Mouse (Mus musculus) heart, embryonic 11.5 days (tissue): Measurements from ENCODE around the gene Kcnn3. TPM values are rescaled to one million over a fixed set of nuclear protein-coding genes. Genes with fewer than 3 reads are reported as not detected.

ENCODE experiments used
- ATAC-seq: fragments of 200-750 bp; cut with Nextera tagmentation; replicated peaks from 2 replicates; pipeline ENCODE4 v1.8.0; 2017; ENCODE audit warnings: moderate library complexity; ENCODE audit not compliant: insufficient number of reproducible peaks, low FRiP score, low TSS enrichment
- H3K27ac ChIP-seq: fragments of 300-500 bp; sonication (generic); 2 replicates; pipeline ENCODE4 v1.5.1; 2014; ENCODE audit warnings: mild to moderate bottlenecking, low read depth, low read length
- H3K27me3 ChIP-seq: fragments of 300-500 bp; sonication (generic); 2 replicates; pipeline ENCODE4 v1.6.1; 2014; ENCODE audit warnings: mild to moderate bottlenecking, low read length, mixed read lengths; ENCODE audit not compliant: control insufficient read depth, insufficient read depth
- H3K36me3 ChIP-seq: fragments of 300-500 bp; sonication (generic); 2 replicates; pipeline ENCODE4 v1.6.1; 2014; ENCODE audit warnings: mild to moderate bottlenecking, low read length, moderate library complexity, mixed read lengths; ENCODE audit not compliant: control insufficient read depth, insufficient read depth
- H3K4me1 ChIP-seq: fragments of 300-500 bp; sonication (generic); 2 replicates; pipeline ENCODE4 v1.6.1; 2014; ENCODE audit warnings: low read length; ENCODE audit not compliant: control insufficient read depth, insufficient read depth
- H3K4me2 ChIP-seq: fragments of 300-500 bp; sonication (generic); 2 replicates; pipeline ENCODE4 v1.6.1; 2014; ENCODE audit warnings: mild to moderate bottlenecking, moderate library complexity
- H3K4me3 ChIP-seq: fragments of 300-500 bp; sonication (generic); 2 replicates; pipeline ENCODE4 v1.5.1; 2014; ENCODE audit warnings: low read depth, low read length
- H3K9ac ChIP-seq: fragments of 300-500 bp; sonication (generic); 2 replicates; pipeline ENCODE4 v1.6.1; 2014; ENCODE audit warnings: mild to moderate bottlenecking, low read depth, low read length, moderate library complexity
- H3K9me3 ChIP-seq: fragments of 300-500 bp; sonication (generic); replicated peaks from 2 replicates; pipeline ENCODE4 v1.6.1; 2016; ENCODE audit warnings: low read length; ENCODE audit not compliant: control insufficient read depth
- WGBS: fragments of 180-500 bp; shearing (Covaris S2); extraction: QIAGEN DNeasy Blood & Tissue Kit; methylation state at CpG from one replicate; pipeline ENCODE4 v1.1.7; 2014; ENCODE audit not compliant: insufficient replicate concordance; 5-methylcytosine and 5-hydroxymethylcytosine counted together
- polyA plus RNA-seq: library from polyadenylated mRNA; unstranded; fragments of >200 nt; fragmentation: Nextera tagmentation; extraction: Ambion mirVana; gene quantifications from 2 replicates; pipeline ENCODE4 v1.2.1, GENCODE M21; 2014

The Kcnn3 gene
- polyA plus RNA-seq, 1 experiment from 2014 or later, result 0.99 TPM

- 33% methylated on average over 6 of the region's 6 CpGs for WGBS
- no peak overlapping the region for H3K4me3 ChIP-seq
- H3K36me3 ChIP-seq, result no peaks in the 10 kb centered on the region
- no peak overlapping the region for H3K9ac ChIP-seq
- peaks cover 25% of the 10 kb centered on the region for H3K27me3 ChIP-seq
- H3K27ac ChIP-seq, result no peak overlapping the region
- H3K4me2 ChIP-seq, result peak overlapping the region; percentile 89
- ATAC-seq, result no peak
- H3K9me3 ChIP-seq, result no peaks in the 10 kb centered on the region
- H3K4me1 ChIP-seq, result peaks cover 27% of the 10 kb centered on the region
Measured at GRCm38 (mm10) chr3:89522450-89523128, 2.6 kb downstream of the Kcnn3 start.

DNA sequence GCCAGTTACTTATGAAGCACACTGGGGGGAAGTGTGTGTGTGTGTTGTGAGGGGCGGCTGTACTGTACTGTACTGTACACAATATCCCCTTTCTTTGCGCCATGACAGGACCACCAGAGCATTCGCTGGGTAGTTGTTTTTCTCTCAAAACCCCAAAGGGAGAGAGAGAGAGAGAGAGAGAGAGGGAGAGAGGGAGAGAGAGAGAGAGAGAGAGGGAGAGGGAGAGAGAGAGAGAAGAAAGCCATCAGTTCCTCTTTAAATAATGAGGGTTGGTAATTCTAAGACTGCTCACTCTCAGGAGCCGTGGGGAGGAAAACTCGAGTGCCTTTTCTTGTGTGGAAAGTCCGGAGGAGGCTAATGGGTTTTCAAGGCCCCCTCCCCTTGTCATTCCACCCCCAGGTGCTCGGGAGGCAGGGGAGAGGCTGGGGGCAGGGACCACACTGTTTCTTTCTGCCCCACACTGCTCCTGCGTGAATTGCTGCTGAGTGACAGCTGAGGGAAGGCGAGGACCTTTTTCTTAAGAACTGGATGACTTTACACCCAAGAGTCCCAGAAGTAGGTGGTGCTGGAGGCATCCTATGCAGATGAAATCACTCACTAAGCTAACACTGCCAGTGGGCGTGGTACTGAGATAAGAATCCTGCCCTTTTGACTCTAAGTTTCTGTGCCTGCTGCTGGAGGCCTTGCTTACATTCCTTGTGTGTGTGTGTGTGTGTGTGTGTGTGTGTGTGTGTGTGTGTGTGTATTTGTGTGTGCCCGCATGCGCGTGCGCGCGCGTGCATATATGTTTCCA lies 6.5 kb downstream of the Kcnn3 start:
- no peaks in the 10 kb centered on the region for H3K9me3 ChIP-seq
- no peak overlapping the region for H3K4me3 ChIP-seq
- no peak overlapping the region for H3K4me2 ChIP-seq
- H3K36me3 ChIP-seq, result no peaks in the 10 kb centered on the region
- ATAC-seq, result no peak
- peaks cover 28% of the 10 kb centered on the region for H3K27me3 ChIP-seq
- no peak overlapping the region for H3K9ac ChIP-seq
- H3K4me1 ChIP-seq, result peaks cover 13% of the 10 kb centered on the region
- H3K27ac ChIP-seq, result no peak overlapping the region
- 51% methylated on average over 17 of the region's 17 CpGs for WGBS

- no peak overlapping the region for H3K4me2 ChIP-seq
- no peak overlapping the region for H3K9ac ChIP-seq
- H3K27me3 ChIP-seq, result peaks cover 10% of the 10 kb centered on the region
- H3K4me1 ChIP-seq, result peaks cover 10% of the 10 kb centered on the region
- no peak overlapping the region for H3K27ac ChIP-seq
- 82% methylated on average over 3 of the region's 3 CpGs for WGBS
- ATAC-seq, result no peak
- no peaks in the 10 kb centered on the region for H3K36me3 ChIP-seq
- H3K4me3 ChIP-seq, result no peak overlapping the region
- H3K9me3 ChIP-seq, result no peaks in the 10 kb centered on the region
Measured at GRCm38 (mm10) chr3:89529796-89530195, 9.8 kb downstream of the Kcnn3 start.

DNA sequence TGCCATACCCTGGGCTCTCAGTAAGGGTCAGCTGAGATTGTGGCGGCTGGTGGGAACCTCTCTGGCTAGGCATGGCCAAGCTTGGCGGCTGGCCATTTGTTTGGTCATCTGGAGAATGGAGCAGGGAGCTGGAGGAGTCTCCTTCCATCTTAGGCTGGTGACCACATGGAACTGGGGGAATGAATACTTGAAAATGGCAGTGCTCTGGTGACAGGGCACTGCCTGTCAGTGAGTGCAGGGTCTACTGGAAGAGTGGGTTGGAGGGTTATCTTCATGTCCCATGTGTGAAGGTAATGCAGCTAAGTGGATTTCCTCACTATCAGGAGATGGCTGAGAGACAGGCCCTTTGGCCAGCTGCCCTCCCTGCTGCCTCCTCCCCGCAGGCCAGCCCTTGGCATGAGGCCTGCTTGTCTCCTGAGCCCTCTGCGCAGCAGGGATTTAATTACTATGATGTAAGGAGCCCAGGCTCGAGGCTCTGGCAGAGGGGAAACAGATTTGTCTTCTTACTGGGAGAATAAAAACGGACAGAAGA lies 14.7 kb downstream of the Kcnn3 start:
- peaks cover 10% of the 10 kb centered on the region; the same call in 1 of the 2 replicates for H3K27me3 ChIP-seq
- 29% methylated on average over 6 of the region's 6 CpGs for WGBS

GRCm38 (mm10) chr3:89535147-89535546 lies 15.2 kb downstream of the Kcnn3 start:
- no peak overlapping the region for H3K9ac ChIP-seq
- 88% methylated on average over 2 of the region's 2 CpGs for WGBS
- peaks cover 10% of the 10 kb centered on the region; the same call in 1 of the 2 replicates for H3K27me3 ChIP-seq
- H3K27ac ChIP-seq, result no peak overlapping the region
- no peak overlapping the region for H3K4me2 ChIP-seq
- no peaks in the 10 kb centered on the region for H3K36me3 ChIP-seq
- H3K4me3 ChIP-seq, result no peak overlapping the region
- no peak for ATAC-seq
- H3K4me1 ChIP-seq, result peaks cover 10% of the 10 kb centered on the region
- H3K9me3 ChIP-seq, result no peaks in the 10 kb centered on the region

More for the DNA sequence above, 14.7 kb downstream of the Kcnn3 start:
- H3K36me3 ChIP-seq, result no peaks in the 10 kb centered on the region
- no peak overlapping the region for H3K9ac ChIP-seq
- H3K9me3 ChIP-seq, result no peaks in the 10 kb centered on the region
- H3K4me3 ChIP-seq, result no peak overlapping the region
- no peak overlapping the region for H3K4me2 ChIP-seq
- no peak overlapping the region for H3K27ac ChIP-seq
- peaks cover 10% of the 10 kb centered on the region for H3K4me1 ChIP-seq
- no peak for ATAC-seq

GRCm38 (mm10) chr3:89539036-89539739 lies 19.2 kb downstream of the Kcnn3 start:
- no peaks in the 10 kb centered on the region for H3K36me3 ChIP-seq
- H3K4me3 ChIP-seq, result no peak overlapping the region
- H3K4me1 ChIP-seq, result peaks cover 15% of the 10 kb centered on the region
- H3K4me2 ChIP-seq, result no peak overlapping the region
- H3K27me3 ChIP-seq, result peaks cover 3% of the 10 kb centered on the region; the same call in 1 of the 2 replicates
- no peaks in the 10 kb centered on the region for H3K9me3 ChIP-seq
- ATAC-seq, result no peak
- WGBS, result 79% methylated on average over 10 of the region's 10 CpGs
- no peak overlapping the region for H3K27ac ChIP-seq
- no peak overlapping the region for H3K9ac ChIP-seq

- Histone ChIP-seq H3K9ac (no peak overlapping the region), H3K4me3 (no peak overlapping the region), H3K27me3 (peaks cover 3% of the 10 kb centered on the region; the same call in 1 of the 2 replicates), H3K4me1 (peaks cover 10% of the 10 kb centered on the region), H3K9me3 (no peaks in the 10 kb centered on the region), H3K36me3 (no peaks in the 10 kb centered on the region), H3K27ac (no peak overlapping the region), H3K4me2 (no peak overlapping the region)
- no peak for ATAC-seq
- WGBS, result 54% methylated on average over 9 of the region's 9 CpGs
Measured at GRCm38 (mm10) chr3:89539740-89540370, 19.9 kb downstream of the Kcnn3 start.

- H3K27ac ChIP-seq, result no peak overlapping the region
Measured at GRCm38 (mm10) chr3:89540371-89540743, 20.4 kb downstream of the Kcnn3 start.

More at GRCm38 (mm10) chr3:89540371-89540743, 20.4 kb downstream of the Kcnn3 start:
- peaks cover 1% of the 10 kb centered on the region; the same call in 1 of the 2 replicates for H3K27me3 ChIP-seq
- no peaks in the 10 kb centered on the region for H3K36me3 ChIP-seq
- H3K9me3 ChIP-seq, result no peaks in the 10 kb centered on the region
- H3K4me3 ChIP-seq, result no peak overlapping the region
- no peak overlapping the region for H3K9ac ChIP-seq
- H3K4me2 ChIP-seq, result no peak overlapping the region
- 62% methylated on average over 6 of the region's 6 CpGs for WGBS
- no peak for ATAC-seq
- peaks cover 5% of the 10 kb centered on the region for H3K4me1 ChIP-seq
